Mouse (Mus musculus) MEL (cell line): ENCODE results near the gene Lmo2. TPM values are rescaled to one million over a fixed set of nuclear protein-coding genes. Genes with fewer than 3 reads are reported as not detected.

Source experiments
- DNase-seq: peaks from one replicate; pipeline ENCODE4 v3.0.0; 2011; ENCODE audit warnings: low read depth, low spot score
- H3K27ac ChIP-seq: 2 replicates; pipeline ENCODE4 v1.5.1; 2012; ENCODE audit warnings: low read depth, mild to moderate bottlenecking, control low read depth, low read length, moderate library complexity; ENCODE audit not compliant: control insufficient read depth
- H3K27me3 ChIP-seq, 2 experiments: fragments of 150-350 bp in 1 of 2; sonication (generic) in 1 of 2; 2 replicates each; pipeline ENCODE4 v1.6.1; 2012; ENCODE audit warnings: low read length in 2 of 2, mild to moderate bottlenecking in 2 of 2, improper control_type of control experiment in 1 of 2, moderate library complexity in 1 of 2; ENCODE audit not compliant: insufficient read depth in 2 of 2, control insufficient read depth in 1 of 2
- H3K36me3 ChIP-seq, 2 experiments: 2 replicates each; pipeline ENCODE4 v1.6.1; 2012 to 2014; ENCODE audit warnings: low read length in 2 of 2, improper control_type of control experiment in 1 of 2, inconsistent platforms in 1 of 2, mild to moderate bottlenecking in 1 of 2; ENCODE audit not compliant: insufficient read depth in 2 of 2, control insufficient read depth in 1 of 2
- H3K4me1 ChIP-seq, 2 experiments: fragments of 150-350 bp in 1 of 2; sonication (generic) in 1 of 2; 2 replicates each; pipeline ENCODE4 v1.6.1; 2012; ENCODE audit warnings: low read length in 2 of 2, improper control_type of control experiment in 1 of 2, mild to moderate bottlenecking in 1 of 2; ENCODE audit not compliant: insufficient read depth in 2 of 2, control insufficient read depth in 1 of 2
- H3K4me3 ChIP-seq, 2 experiments: fragments of 150-350 bp in 1 of 2; sonication (generic) in 1 of 2; 2 replicates each; pipeline ENCODE4 v1.5.1; 2012; ENCODE audit warnings: low read depth in 2 of 2, low read length in 2 of 2, mild to moderate bottlenecking in 2 of 2, moderate library complexity in 2 of 2, control low read depth in 1 of 2, improper control_type of control experiment in 1 of 2; ENCODE audit not compliant: control insufficient read depth in 1 of 2, insufficient read depth in 1 of 2
- H3K79me2 ChIP-seq: 2 replicates; pipeline ENCODE4 v1.6.1; 2012; ENCODE audit warnings: mild to moderate bottlenecking, low read length, moderate library complexity; ENCODE audit not compliant: control insufficient read depth, poor library complexity, insufficient read depth
- H3K9ac ChIP-seq: 2 replicates; pipeline ENCODE4 v1.6.1; 2012; ENCODE audit warnings: low read depth, mild to moderate bottlenecking, control low read depth, low read length, moderate library complexity; ENCODE audit not compliant: control insufficient read depth, poor library complexity, severe bottlenecking
- H3K9me3 ChIP-seq: fragments of 150-350 bp; sonication (generic); replicated peaks from 2 replicates; pipeline ENCODE4 v1.6.1; 2012; ENCODE audit warnings: mild to moderate bottlenecking, low read length, improper control_type of control experiment, moderate library complexity; ENCODE audit not compliant: insufficient read depth
- CHD1 ChIP-seq: IDR thresholded peaks from 2 replicates; pipeline ENCODE4 v1.6.1; 2012; ENCODE audit warnings: low read depth, mild to moderate bottlenecking, inconsistent platforms, low read length, improper control_type of control experiment
- CHD2 ChIP-seq: IDR thresholded peaks from 2 replicates; pipeline ENCODE4 v1.6.1; 2011; ENCODE audit warnings: low read length, improper control_type of control experiment
- EP300 ChIP-seq, 2 experiments: IDR thresholded peaks; 2 replicates each; pipeline ENCODE4 v1.6.1; 2011; ENCODE audit warnings: improper control_type of control experiment in 2 of 2, low read length in 2 of 2, low read depth in 1 of 2, mild to moderate bottlenecking in 1 of 2
- HCFC1 ChIP-seq: IDR thresholded peaks from 2 replicates; pipeline ENCODE4 v1.6.1; 2012; ENCODE audit warnings: low read depth, mild to moderate bottlenecking, inconsistent platforms, low read length, improper control_type of control experiment, moderate library complexity
- JUND ChIP-seq: IDR thresholded peaks from 2 replicates; pipeline ENCODE4 v1.6.1; 2011; ENCODE audit warnings: low read depth, mild to moderate bottlenecking, improper control_type of control experiment, low read length
- KAT2A ChIP-seq: conservative IDR thresholded peaks from 2 replicates; pipeline ENCODE4 v1.6.1; 2012; ENCODE audit warnings: low read depth, low read length, improper control_type of control experiment, inconsistent platforms
- MAFK ChIP-seq: IDR thresholded peaks from 2 replicates; pipeline ENCODE4 v1.6.1; 2011; ENCODE audit warnings: low read depth, mild to moderate bottlenecking, low read length, improper control_type of control experiment, borderline replicate concordance
- MAX ChIP-seq: IDR thresholded peaks from 2 replicates; pipeline ENCODE4 v1.6.1; 2011; ENCODE audit warnings: low read length, improper control_type of control experiment
- MYB ChIP-seq: IDR thresholded peaks from 2 replicates; pipeline ENCODE4 v1.6.1; 2011; ENCODE audit warnings: mild to moderate bottlenecking, low read depth, low read length, improper control_type of control experiment
- POLR2AphosphoS2 ChIP-seq: IDR thresholded peaks from 2 replicates; pipeline ENCODE4 v1.6.1; 2011; ENCODE audit warnings: low read length, improper control_type of control experiment
- SIN3A ChIP-seq: IDR thresholded peaks from 2 replicates; pipeline ENCODE4 v1.6.1; 2012; ENCODE audit warnings: low read length, improper control_type of control experiment, inconsistent platforms
- TBP ChIP-seq: IDR thresholded peaks from 2 replicates; pipeline ENCODE4 v1.8.0; 2011; ENCODE audit warnings: low read depth, low read length, improper control_type of control experiment
- UBTF ChIP-seq: IDR thresholded peaks from 2 replicates; pipeline ENCODE4 v1.6.1; 2012; ENCODE audit warnings: low read depth, mild to moderate bottlenecking, inconsistent platforms, low read length, improper control_type of control experiment, moderate library complexity, borderline replicate concordance; ENCODE audit not compliant: insufficient read depth
- USF1 ChIP-seq: IDR thresholded peaks from 2 replicates; pipeline ENCODE4 v1.6.1; 2014; ENCODE audit warnings: low read depth, mild to moderate bottlenecking, inconsistent platforms, low read length, improper control_type of control experiment, moderate library complexity
- ZC3H11A ChIP-seq: IDR thresholded peaks from 2 replicates; pipeline ENCODE4 v1.6.1; 2012; ENCODE audit warnings: low read depth, mild to moderate bottlenecking, inconsistent platforms, low read length, improper control_type of control experiment
- ZKSCAN1 ChIP-seq: IDR thresholded peaks from 2 replicates; pipeline ENCODE4 v1.6.1; 2012; ENCODE audit warnings: low read depth, mild to moderate bottlenecking, inconsistent platforms, low read length, improper control_type of control experiment, moderate library complexity
- ZNF384 ChIP-seq: IDR thresholded peaks from 2 replicates; pipeline ENCODE4 v1.6.1; 2012; ENCODE audit warnings: low read depth, mild to moderate bottlenecking, inconsistent platforms, low read length, improper control_type of control experiment
- polyA plus RNA-seq, 2 experiments: library from polyadenylated mRNA; stranded (reverse) in 1 of 2; unstranded in 1 of 2; fragments of >175 nt in 1 of 2; fragments of >200 nt in 1 of 2; gene quantifications; 2 replicates each; pipeline versions ENCODE4 v1.2.1 to v1.2.4; 2012; ENCODE audit warnings: low replicate concordance in 2 of 2, low read depth in 1 of 2; ENCODE audit not compliant: insufficient read length in 2 of 2, insufficient read depth in 1 of 2, missing spikeins in 1 of 2
- total RNA-seq: library from RNA; depleted of rRNA; stranded (reverse); fragments of 300-350 nt; gene quantifications from 2 replicates; pipeline ENCODE4 v1.2.3, GENCODE M21; 2012; rRNA removed

The Lmo2 gene
- total and polyA plus RNA-seq, 3 experiments, result 96.2 to 278 (median 184) TPM

DNA sequence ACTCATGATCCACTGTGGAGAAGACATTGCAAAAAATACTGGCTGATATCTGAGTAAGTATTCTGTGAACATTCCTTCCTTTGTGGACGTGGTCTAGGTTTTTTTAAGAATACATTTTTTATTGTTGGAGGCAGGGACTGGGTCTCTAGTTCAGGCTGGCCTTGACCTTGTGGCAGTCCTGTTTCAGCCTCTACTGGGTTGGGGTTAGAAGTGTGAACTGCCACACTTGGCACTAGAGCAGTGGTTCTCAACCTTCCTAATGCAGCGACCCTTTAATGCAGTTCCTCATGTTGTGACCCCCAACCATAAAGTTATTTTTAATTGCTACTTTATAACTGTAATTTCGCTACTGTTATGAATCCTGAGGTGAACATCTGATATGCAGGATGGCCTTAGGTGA, 72.6 kb downstream of the Lmo2 start:
- Histone ChIP-seq H3K79me2 (peaks cover 16% of the 10 kb centered on the region), H3K36me3 (peaks cover 2 to 14% of the 10 kb centered on the region in 2 experiments), H3K27me3 (no peaks in the 10 kb centered on the region), H3K4me1 (peaks cover 8 to 11% of the 10 kb centered on the region in 2 experiments), H3K9ac (no peak overlapping the region), H3K27ac (no peak overlapping the region), H3K4me3 (no peak overlapping the region), H3K9me3 (no peaks in the 10 kb centered on the region)
- DNase-seq, result no peak
- TF ChIP-seq KAT2A (no peak), MYB (no peak), MAFK (no peak), ZNF384 (no peak), MAX (no peak), USF1 (no peak), POLR2AphosphoS2 (no peak), UBTF (no peak), JUND (no peak), CHD1 (no peak), HCFC1 (no peak), CHD2 (no peak), TBP (no peak), ZC3H11A (no peak), ZKSCAN1 (no peak), EP300 (IDR thresholded peaks at IDR 0.05; ENCODE audit: low read depth in 1 of 2, low read length in 2 of 2) (no peak), SIN3A (no peak)

Other genes with a start within 250 kb of the Lmo2 start
- gene Nat10, start 196.7 kb upstream of the Lmo2 start, total RNA-seq, result 53.9 and 74.7 TPM in 2 replicates
- gene Nat10, start 196.7 kb upstream of the Lmo2 start, polyA plus RNA-seq, result 100 to 1,000 TPM in 1 of 2 experiments, not detected in 1; 107 TPM
- gene Caprin1, start 160.3 kb upstream of the Lmo2 start, total RNA-seq, result 209 and 234 TPM in 2 replicates
- 100 to 1,000 TPM; 239 to 426 TPM for gene Caprin1, start 160.3 kb upstream of the Lmo2 start, polyA plus RNA-seq
- gene Fbxo3, start 69.7 kb downstream of the Lmo2 start, total RNA-seq, result 30.9 and 32.7 TPM in 2 replicates
- gene Fbxo3, start 69.7 kb downstream of the Lmo2 start, polyA plus RNA-seq, result 10 to 100 TPM; 41.9 to 55.4 TPM
- gene 4931422A03Rik, start 70.4 kb downstream of the Lmo2 start, total RNA-seq, result 0.50 TPM in 1 of 2 replicates, not detected in the other
- 1 to 10 TPM in 1 of 2 experiments, not detected in 1; 4.9 TPM for gene 4931422A03Rik, start 70.4 kb downstream of the Lmo2 start, polyA plus RNA-seq
- gene Gm10912, start 107.8 kb downstream of the Lmo2 start, total RNA-seq, result 0.08 TPM in 1 of 2 replicates, not detected in the other
- under 1 TPM in 1 of 2 experiments, not detected in 1; 0.06 TPM for gene Gm10912, start 107.8 kb downstream of the Lmo2 start, polyA plus RNA-seq
- gene Gm10799, start 110.6 kb downstream of the Lmo2 start, total RNA-seq, result not detected in 2 replicates
- gene Gm10799, start 110.6 kb downstream of the Lmo2 start, polyA plus RNA-seq, result not detected
- not detected in 2 replicates for gene Cd59b, start 111.9 kb downstream of the Lmo2 start, total RNA-seq
- gene Cd59b, start 111.9 kb downstream of the Lmo2 start, polyA plus RNA-seq, result under 1 TPM in 1 of 2 experiments, not detected in 1; 0.38 TPM
- 0.08 TPM in 1 of 2 replicates, not detected in the other for gene Cd59a, start 137.8 kb downstream of the Lmo2 start, total RNA-seq
- gene Cd59a, start 137.8 kb downstream of the Lmo2 start, polyA plus RNA-seq, result under 1 TPM in 1 of 2 experiments, not detected in 1; 0.96 TPM
- gene A930018P22Rik, start 164.8 kb downstream of the Lmo2 start, total RNA-seq, result not detected in 2 replicates
- not detected for gene A930018P22Rik, start 164.8 kb downstream of the Lmo2 start, polyA plus RNA-seq